Mouse (Mus musculus): ENCODE results near the gene Ppp1r26. TPM values are rescaled to one million over a fixed set of nuclear protein-coding genes. Genes with fewer than 3 reads are reported as not detected.

Ppp1r26 gene
- polyA plus RNA-seq, 1 experiment from 2014 or later, result 1.1 TPM

GRCm38 (mm10) chr2:28409144-28409543 is 37.5 kb upstream of the Ppp1r26 start:
- DNase-seq (ENCODE audit: low spot score), result no peak
- H3K36me3 ChIP-seq (ENCODE audit: control insufficient read depth, insufficient read depth, low read length), result no peaks in the 10 kb centered on the region
- 76% methylated on average over 4 of the region's 4 CpGs for WGBS
- no peak overlapping the region for H3K9ac ChIP-seq (ENCODE audit: low read length)
- H3K4me1 ChIP-seq (replicated peaks; ENCODE audit: control insufficient read depth, insufficient read depth), result no peaks in the 10 kb centered on the region
- no peaks in the 10 kb centered on the region for H3K9me3 ChIP-seq (ENCODE audit: control insufficient read depth, low read length)
- TF ChIP-seq EP300 (optimal IDR thresholded peaks at IDR 0.05) (no peak), CTCF (IDR thresholded peaks at IDR 0.05; ENCODE audit: low read depth) (no peak)
- H3K27ac ChIP-seq (replicated peaks), result no peak overlapping the region
- H3K4me2 ChIP-seq (replicated peaks; ENCODE audit: low read depth), result no peak overlapping the region
- no peak overlapping the region for H3K4me3 ChIP-seq (ENCODE audit: low read depth, low read length)
- no peak for ATAC-seq (ENCODE audit: low FRiP score, low TSS enrichment)
- no peaks in the 10 kb centered on the region for H3K27me3 ChIP-seq (ENCODE audit: control insufficient read depth, insufficient read depth, low read length)

GRCm38 (mm10) chr2:28409566-28409965 is 37.0 kb upstream of the Ppp1r26 start:
- no peak overlapping the region for H3K4me2 ChIP-seq (replicated peaks; ENCODE audit: low read depth)
- no peak overlapping the region for H3K27ac ChIP-seq (replicated peaks)
- DNase-seq (ENCODE audit: low spot score), result no peak
- H3K27me3 ChIP-seq (ENCODE audit: control insufficient read depth, insufficient read depth, low read length), result no peaks in the 10 kb centered on the region
- no peak overlapping the region for H3K9ac ChIP-seq (ENCODE audit: low read length)
- ATAC-seq (ENCODE audit: low FRiP score, low TSS enrichment), result no peak
- WGBS, result 60% methylated on average over 3 of the region's 3 CpGs
- H3K9me3 ChIP-seq (ENCODE audit: control insufficient read depth, low read length), result no peaks in the 10 kb centered on the region
- no peaks in the 10 kb centered on the region for H3K36me3 ChIP-seq (ENCODE audit: control insufficient read depth, insufficient read depth, low read length)
- H3K4me1 ChIP-seq (replicated peaks; ENCODE audit: control insufficient read depth, insufficient read depth), result no peaks in the 10 kb centered on the region
- no peak overlapping the region for H3K4me3 ChIP-seq (ENCODE audit: low read depth, low read length)
- no peak for TF ChIP-seq CTCF (IDR thresholded peaks at IDR 0.05; ENCODE audit: low read depth)
- no peak for TF ChIP-seq EP300 (optimal IDR thresholded peaks at IDR 0.05)

GRCm38 (mm10) chr2:28412936-28413335 is 33.7 kb upstream of the Ppp1r26 start:
- Histone ChIP-seq H3K9ac (ENCODE audit: low read length) (no peak overlapping the region), H3K4me3 (ENCODE audit: low read depth, low read length) (no peak overlapping the region), H3K27me3 (ENCODE audit: control insufficient read depth, insufficient read depth, low read length) (no peaks in the 10 kb centered on the region), H3K27ac (replicated peaks) (no peak overlapping the region), H3K4me2 (replicated peaks; ENCODE audit: low read depth) (no peak overlapping the region), H3K4me1 (replicated peaks; ENCODE audit: control insufficient read depth, insufficient read depth) (no peaks in the 10 kb centered on the region), H3K9me3 (ENCODE audit: control insufficient read depth, low read length) (no peaks in the 10 kb centered on the region), H3K36me3 (ENCODE audit: control insufficient read depth, insufficient read depth, low read length) (no peaks in the 10 kb centered on the region)
- no peak for DNase-seq (ENCODE audit: low spot score)
- TF ChIP-seq CTCF (IDR thresholded peaks at IDR 0.05; ENCODE audit: low read depth) (no peak), EP300 (optimal IDR thresholded peaks at IDR 0.05) (no peak)
- WGBS, result 64% methylated on average over 6 of the region's 6 CpGs
- no peak for ATAC-seq (ENCODE audit: low FRiP score, low TSS enrichment)

- H3K27ac ChIP-seq (replicated peaks), result no peak overlapping the region
- H3K9me3 ChIP-seq (ENCODE audit: control insufficient read depth, low read length), result no peaks in the 10 kb centered on the region
- no peak overlapping the region for H3K4me2 ChIP-seq (replicated peaks; ENCODE audit: low read depth)
- no peaks in the 10 kb centered on the region for H3K36me3 ChIP-seq (ENCODE audit: control insufficient read depth, insufficient read depth, low read length)
- DNase-seq (ENCODE audit: low spot score), result no peak
- H3K9ac ChIP-seq (ENCODE audit: low read length), result no peak overlapping the region
- no peaks in the 10 kb centered on the region for H3K27me3 ChIP-seq (ENCODE audit: control insufficient read depth, insufficient read depth, low read length)
- no peak for TF ChIP-seq CTCF (IDR thresholded peaks at IDR 0.05; ENCODE audit: low read depth)
- no peak for TF ChIP-seq EP300 (optimal IDR thresholded peaks at IDR 0.05)
- no peak for ATAC-seq (ENCODE audit: low FRiP score, low TSS enrichment)
- WGBS, result 86% methylated on average over 5 of the region's 5 CpGs
- H3K4me3 ChIP-seq (ENCODE audit: low read depth, low read length), result no peak overlapping the region
- H3K4me1 ChIP-seq (replicated peaks; ENCODE audit: control insufficient read depth, insufficient read depth), result no peaks in the 10 kb centered on the region
Measured at GRCm38 (mm10) chr2:28414116-28414756, 32.4 kb upstream of the Ppp1r26 start.

- Histone ChIP-seq H3K4me1 (replicated peaks; ENCODE audit: control insufficient read depth, insufficient read depth) (no peaks in the 10 kb centered on the region), H3K4me2 (replicated peaks; ENCODE audit: low read depth) (no peak overlapping the region), H3K27me3 (ENCODE audit: control insufficient read depth, insufficient read depth, low read length) (no peaks in the 10 kb centered on the region), H3K27ac (replicated peaks) (no peak overlapping the region), H3K4me3 (ENCODE audit: low read depth, low read length) (no peak overlapping the region), H3K9me3 (ENCODE audit: control insufficient read depth, low read length) (no peaks in the 10 kb centered on the region), H3K36me3 (ENCODE audit: control insufficient read depth, insufficient read depth, low read length) (no peaks in the 10 kb centered on the region), H3K9ac (ENCODE audit: low read length) (no peak overlapping the region)
- WGBS, result 91% methylated on average over 5 of the region's 5 CpGs
- DNase-seq (ENCODE audit: low spot score) (no peak), ATAC-seq (ENCODE audit: low FRiP score, low TSS enrichment) (no peak)
- TF ChIP-seq EP300 (optimal IDR thresholded peaks at IDR 0.05) (no peak), CTCF (IDR thresholded peaks at IDR 0.05; ENCODE audit: low read depth) (no peak)
Measured at GRCm38 (mm10) chr2:28414757-28415137, 31.9 kb upstream of the Ppp1r26 start.

GRCm38 (mm10) chr2:28415387-28416024 is 31.1 kb upstream of the Ppp1r26 start:
- no peak overlapping the region for H3K4me2 ChIP-seq (replicated peaks; ENCODE audit: low read depth)
- H3K27ac ChIP-seq (replicated peaks), result no peak overlapping the region
- TF ChIP-seq EP300 (optimal IDR thresholded peaks at IDR 0.05) (no peak), CTCF (IDR thresholded peaks at IDR 0.05; ENCODE audit: low read depth) (no peak)
- H3K4me3 ChIP-seq (ENCODE audit: low read depth, low read length), result no peak overlapping the region
- 39% methylated on average over 10 of the region's 10 CpGs for WGBS
- no peaks in the 10 kb centered on the region for H3K4me1 ChIP-seq (replicated peaks; ENCODE audit: control insufficient read depth, insufficient read depth)
- no peaks in the 10 kb centered on the region for H3K27me3 ChIP-seq (ENCODE audit: control insufficient read depth, insufficient read depth, low read length)
- no peak for DNase-seq (ENCODE audit: low spot score)
- no peak for ATAC-seq (ENCODE audit: low FRiP score, low TSS enrichment)
- H3K9ac ChIP-seq (ENCODE audit: low read length), result no peak overlapping the region
- H3K9me3 ChIP-seq (ENCODE audit: control insufficient read depth, low read length), result no peaks in the 10 kb centered on the region
- H3K36me3 ChIP-seq (ENCODE audit: control insufficient read depth, insufficient read depth, low read length), result no peaks in the 10 kb centered on the region
